Mouse (Mus musculus) B cell, adult 2 months (primary cell): ENCODE measurements around the gene Hnrnph3.

Experiments used
- DNase-seq, 2 experiments: peaks; one replicate each; pipeline ENCODE4 v3.0.0; 2022

Hnrnph3 gene

DNA sequence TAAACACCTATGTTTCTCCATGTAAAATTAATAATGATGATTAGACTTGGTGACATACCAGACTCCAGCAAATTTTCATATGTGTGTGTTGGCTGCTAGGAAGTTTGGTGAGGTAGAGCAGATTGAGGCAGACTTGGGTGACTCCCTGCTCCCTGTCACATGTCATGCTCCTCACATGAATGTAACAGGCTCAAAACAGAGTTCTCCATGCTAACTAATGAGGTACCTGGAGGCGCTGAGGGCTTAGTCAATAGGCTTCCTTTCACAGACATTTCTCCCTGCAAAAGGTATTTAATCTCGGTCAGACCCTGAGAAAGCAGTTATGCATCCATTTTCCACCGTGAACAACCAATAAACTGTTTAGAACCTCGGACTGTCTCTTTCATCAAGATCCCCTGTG lies 4.4 kb upstream of the Hnrnph3 start:
- DNase-seq: no peak

DNA sequence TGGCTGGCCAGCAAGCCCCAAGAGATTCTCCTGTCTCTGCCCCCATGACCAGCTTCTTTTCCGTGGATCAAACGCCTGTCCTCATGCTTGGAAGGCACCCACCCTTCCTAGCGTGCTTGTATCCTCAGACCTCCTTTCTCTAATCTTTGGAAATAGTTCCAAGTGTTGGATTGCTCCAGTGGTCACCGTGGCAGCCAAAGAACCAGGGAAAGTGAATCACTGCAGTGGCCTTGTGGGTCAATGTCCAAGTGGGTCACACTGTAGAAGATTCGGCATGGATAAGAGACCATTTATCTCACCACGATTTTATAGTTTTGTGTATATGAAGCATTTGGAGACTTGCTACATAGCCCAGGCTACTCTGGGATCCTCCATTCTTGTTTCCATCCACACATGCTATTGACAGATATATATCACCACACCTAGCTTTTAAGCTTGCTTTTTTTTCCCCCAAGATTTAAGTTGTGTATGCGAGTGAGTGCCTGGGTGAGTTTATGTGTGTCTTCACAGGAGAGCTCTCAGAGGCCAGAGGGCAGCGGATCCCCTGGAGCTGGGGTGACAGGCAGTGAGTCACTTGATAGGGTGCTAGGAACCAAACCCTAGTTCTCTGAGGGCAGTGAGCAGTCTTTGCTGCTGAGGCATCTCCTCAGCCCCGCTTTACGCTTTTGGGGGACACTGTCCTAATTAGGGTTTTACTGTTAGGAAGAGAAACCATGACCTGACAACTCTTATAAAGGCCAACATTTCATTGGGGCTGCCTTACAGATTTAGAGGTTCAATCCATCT lies 3.6 kb upstream of the Hnrnph3 start:
- no peak for DNase-seq

DNA sequence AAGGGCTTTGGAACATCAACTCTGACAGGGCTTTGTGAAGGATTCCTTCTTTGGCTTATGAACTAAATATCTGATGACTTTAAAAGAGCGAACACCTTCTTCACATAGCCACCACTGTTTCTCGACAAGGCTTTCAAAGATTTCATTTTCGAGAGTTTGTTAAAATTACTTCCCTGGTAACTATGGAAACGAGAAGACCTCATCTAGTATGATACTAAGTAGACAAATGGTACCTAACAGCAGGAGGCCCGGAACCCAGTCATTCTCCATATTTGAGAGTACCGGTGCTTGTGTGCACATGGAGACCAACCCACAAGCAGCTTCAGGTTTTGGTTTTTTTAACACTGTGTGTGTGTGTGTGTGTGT lies 2.8 kb upstream of the Hnrnph3 start:
- no peak for DNase-seq

DNA sequence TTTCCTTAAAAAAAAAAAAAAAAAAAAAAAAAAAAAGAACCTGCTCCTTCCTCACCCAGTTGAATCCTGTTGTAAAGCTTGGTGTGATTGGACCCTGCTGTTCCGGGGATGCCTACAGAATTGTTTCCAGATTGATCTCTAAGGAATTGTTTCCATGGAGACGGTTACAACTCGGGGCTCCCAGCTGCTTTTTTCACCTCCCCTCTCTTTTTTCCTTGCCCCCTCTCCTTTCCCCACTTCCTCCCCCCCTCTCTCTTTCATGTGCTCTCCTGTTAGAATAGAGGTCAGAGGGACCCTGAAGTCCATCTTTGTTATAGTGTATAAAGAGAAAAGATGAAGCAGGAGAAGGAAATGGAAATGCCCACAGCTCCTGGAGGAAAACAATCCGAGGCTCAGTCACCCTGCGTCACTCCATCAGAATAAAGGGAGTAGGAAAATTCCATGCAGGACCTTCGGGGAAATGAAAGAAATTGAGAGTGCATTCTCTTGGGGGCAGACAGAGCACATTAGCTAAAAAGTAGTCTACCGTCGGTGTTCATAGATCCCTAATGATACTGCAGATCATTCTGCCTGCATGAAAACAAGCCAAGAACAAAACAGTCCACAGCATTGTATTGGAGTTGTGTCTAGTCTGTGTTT lies 2.3 kb upstream of the Hnrnph3 start:
- DNase-seq: no peak

DNA sequence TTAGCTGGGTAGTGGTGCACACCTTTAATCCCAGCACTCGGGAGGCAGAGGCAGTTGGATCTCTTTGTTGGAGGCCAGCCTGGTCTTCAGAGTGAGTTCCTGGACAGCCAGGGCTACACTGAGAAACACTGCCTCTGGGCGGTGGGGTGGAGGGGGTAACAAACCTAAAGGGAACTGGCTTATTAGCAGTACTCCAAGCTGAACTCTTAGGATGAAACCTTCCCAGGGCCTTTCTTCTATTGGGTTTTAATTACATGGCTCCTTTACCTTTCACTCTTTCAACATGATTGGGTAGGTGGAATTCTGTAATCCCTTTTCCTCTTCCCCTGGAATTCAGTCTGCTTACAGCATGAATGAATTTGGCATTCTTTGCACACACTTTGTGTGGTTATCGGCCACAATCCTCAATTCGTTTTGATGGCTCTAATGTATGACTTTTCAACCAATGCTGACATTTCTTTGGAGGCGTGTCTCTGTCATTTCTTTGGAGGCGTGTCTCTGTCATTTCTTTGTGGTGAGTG lies 1.5 kb upstream of the Hnrnph3 start:
- DNase-seq: peak in 1 of 2 experiments; percentile 11

DNA sequence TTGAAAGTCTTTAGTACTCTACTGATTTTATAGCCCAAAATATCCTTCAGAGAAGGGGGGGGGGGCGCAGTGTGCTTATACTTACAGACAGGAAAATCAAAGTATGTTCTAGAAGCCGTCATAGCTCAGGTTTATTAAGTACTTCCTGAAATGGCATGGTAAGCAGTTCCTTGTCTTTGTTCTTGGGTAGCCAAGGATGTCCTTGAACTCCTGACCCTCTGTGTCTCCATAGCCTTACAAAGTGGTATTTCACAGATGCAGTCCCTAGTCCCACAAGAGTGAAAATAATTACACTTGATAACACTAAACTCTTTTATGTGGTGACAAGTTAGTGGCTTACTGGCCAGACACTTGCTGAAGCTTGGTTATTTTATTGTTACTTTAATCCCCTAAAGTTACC lies 999 bp upstream of the Hnrnph3 start:
- DNase-seq: peak; percentile 38 to 52

DNA sequence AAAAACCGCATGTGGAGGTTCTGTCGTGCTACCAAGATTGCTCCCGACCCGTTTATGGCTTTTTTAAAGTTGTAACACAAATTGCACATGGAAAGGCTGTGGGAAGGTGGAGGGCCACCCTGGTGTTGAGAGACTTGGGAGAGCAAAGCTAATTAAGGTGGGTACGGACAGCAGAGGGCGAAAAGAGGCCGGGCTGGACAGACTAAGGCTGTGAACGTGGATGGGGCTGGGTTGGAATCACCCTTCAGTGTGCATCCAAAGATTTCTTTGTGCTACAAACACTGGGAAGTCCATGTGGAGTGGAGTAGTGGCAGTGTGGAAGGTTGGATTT lies 528 bp upstream of the Hnrnph3 start:
- DNase-seq: peak in 1 of 2 experiments; percentile 60

DNA sequence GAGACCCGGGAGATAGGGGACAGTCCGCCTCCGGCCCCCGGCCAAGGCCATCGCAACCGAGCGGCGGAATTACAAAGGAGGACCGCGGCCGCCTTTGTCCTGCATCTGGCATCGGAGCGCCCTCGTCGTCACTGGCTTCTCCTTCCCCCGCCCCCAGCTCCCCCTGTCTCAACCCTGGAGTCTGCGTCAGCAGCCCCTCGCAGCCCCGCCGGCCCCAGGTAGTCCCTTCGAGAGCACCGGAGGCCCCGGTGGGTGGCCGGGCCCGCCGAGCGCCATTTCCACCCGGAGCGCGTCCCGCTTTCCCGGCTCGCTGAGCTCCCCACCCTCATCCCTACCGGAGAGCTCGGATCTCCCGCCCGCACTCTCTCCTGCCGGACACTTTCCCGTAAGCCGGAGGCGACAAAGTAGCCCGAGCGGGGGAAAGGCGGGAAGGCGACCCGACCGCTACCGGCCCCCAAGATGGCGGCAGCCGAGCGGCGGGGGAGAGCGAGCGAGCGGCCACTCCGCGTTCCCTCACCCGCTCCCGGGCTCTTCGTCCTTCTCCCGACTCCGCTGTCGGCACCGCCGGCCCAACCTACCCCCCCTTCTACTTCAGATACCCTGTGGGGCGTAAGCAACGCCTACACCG lies 782 bp downstream of the Hnrnph3 start:
- DNase-seq: peak; percentile 71 to 75

DNA sequence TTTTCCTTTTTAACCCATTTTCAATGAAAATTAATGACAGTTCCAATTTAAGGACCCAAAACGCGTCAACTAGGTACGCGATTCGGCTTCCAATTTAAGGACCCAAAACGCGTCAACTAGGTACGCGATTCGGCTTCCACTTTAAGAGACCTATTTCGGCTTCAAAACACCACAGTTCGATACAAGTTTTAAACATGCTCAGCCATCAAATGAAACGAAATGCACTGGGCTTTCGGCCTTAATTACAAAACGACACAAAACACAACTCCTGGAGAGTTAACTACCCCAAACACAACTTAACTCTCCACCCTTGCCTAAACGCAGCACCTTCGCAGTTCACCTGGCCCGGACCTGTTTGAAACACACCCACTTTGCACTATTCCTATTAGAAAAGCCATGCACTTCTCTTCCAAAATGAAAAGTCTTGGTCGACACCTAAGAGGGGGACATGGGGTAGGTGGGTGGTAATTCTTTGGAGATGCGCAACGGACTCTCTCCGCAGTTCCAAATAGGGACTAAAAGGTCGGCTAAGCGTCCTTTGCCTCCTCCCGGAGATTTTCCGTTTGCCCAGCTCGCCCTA lies 1.4 kb downstream of the Hnrnph3 start:
- DNase-seq: peak in 1 of 2 experiments; percentile 32

DNA sequence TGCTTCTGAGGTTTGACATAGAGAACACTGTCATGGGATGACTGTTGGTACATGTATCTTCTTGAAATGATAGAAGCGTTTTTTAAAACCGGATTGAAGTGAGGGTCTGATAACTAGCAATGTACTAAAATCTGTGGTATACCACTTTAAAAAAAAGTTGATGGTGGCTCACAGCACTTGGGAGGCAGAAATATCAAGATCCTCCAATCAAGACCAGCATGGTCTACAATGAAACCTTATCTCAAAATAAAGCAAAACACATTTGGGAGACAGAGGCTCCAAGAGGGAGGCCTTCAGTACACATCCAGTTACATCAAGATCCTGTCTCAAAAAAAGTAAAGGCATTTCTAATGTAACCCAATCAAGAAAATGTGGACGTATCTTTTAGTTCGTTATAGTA lies 2.3 kb downstream of the Hnrnph3 start:
- no peak for DNase-seq

DNA sequence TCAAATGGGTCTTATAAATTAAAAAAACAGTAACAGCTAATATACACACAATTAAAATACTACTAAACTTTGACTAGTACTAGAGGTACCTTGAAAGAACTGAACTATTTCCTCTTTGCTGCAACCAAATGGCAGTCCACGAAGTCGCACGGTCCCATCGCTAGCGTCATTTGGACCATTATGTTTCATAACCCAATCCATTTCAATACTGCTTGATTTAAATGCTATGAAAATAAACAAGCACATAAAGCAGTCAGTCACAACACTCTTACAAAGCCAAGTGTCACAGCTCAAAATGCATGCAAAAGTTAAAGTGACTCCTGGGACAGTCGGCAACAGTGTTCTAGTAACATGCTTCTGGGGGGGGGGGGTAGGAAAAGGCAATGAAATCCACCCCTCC lies 4.7 kb downstream of the Hnrnph3 start:
- DNase-seq: no peak

DNA sequence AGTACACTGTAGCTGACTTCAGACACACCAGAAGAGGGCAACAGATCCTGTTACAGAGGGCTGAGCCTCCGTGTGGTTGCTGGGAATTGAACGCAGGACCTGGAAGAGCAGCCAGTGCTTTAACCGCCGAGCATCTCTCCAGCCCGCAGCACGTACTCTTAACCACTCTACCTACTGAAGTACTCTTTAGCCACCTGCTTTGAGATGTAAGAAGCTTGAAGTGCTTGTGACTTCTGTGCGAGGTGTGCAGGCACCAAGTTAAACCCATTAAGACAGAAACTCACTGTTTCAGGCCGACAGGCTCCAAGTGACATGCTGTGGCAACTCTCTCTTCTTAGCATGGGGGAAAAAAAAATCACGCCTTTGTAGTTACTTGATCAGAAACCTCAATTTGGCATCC lies 9.8 kb downstream of the Hnrnph3 start:
- no peak for DNase-seq

DNA sequence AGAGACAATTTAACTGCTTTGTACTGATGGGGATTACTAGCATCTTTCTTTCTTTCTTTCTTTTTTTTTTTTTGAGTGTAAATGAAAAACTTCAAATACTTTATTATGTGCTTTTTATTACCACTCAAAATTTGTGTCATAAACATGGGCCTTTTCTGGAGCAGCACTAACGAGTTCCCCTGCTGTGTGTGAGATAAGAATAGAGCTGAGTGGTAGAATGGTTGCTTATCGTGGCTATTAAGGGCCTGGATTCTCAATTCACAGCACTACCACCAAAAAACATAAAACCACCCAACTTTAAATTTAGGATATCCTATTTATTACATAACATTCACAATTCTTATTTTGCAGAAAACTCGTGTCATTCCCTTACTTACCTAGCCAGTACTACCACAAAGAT lies 10.5 kb downstream of the Hnrnph3 start:
- no peak for DNase-seq

DNA sequence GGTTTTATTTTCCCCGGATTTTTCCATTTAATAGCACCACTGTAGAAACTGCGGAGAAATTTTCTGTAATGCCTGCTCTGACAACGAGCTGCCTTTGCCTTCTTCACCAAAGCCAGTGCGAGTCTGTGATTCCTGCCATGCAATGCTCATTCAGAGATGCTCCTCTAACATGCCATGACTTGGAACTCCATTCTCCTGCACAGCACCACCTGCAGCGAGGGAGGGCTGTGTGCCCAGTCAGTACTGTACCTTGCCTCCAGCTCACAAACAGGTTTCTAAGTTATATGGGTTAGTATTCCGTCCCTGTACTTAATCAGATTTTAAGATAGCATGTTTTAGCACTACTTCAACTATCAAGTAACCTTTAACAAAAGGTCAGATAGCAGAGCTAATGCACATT lies 12.5 kb downstream of the Hnrnph3 start:
- DNase-seq: no peak

DNA sequence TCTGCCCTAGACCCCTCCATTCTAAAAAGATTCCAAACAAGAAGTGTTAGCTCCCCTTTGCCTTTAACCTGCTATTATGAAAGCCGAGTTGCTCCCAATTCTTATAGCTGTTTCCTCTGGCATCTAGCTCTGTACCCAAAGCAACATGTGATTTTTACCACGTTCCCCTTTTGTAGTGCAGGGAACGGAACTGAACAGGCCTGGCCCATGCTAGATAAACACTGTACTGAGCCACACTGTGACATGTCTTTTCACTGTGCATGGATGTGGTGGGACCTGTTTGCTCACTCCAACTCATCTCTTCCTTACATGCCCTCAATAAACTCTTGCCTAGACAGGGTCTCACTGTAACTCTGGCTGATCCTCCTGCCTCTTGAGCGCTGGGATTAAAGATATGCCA lies 13.7 kb downstream of the Hnrnph3 start:
- no peak for DNase-seq

DNA sequence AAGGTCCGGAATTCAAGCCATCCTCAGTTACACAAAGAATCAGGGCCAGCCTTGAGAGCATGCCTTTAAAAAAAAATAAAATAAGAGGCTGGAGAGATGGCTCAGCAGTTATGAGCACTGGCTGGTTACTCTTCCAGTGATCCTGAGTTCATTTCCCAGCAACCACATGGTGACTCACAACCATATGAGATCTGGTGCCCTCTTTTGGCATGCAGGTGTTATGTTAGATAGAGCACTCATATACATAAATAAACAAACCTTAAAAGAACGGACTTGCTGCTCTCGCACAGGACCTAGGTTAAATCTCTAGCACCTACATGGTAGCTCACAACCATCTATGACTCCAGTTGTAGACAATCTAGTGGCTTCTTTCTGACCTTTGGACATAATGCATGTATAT lies 15.8 kb downstream of the Hnrnph3 start:
- no peak for DNase-seq

DNA sequence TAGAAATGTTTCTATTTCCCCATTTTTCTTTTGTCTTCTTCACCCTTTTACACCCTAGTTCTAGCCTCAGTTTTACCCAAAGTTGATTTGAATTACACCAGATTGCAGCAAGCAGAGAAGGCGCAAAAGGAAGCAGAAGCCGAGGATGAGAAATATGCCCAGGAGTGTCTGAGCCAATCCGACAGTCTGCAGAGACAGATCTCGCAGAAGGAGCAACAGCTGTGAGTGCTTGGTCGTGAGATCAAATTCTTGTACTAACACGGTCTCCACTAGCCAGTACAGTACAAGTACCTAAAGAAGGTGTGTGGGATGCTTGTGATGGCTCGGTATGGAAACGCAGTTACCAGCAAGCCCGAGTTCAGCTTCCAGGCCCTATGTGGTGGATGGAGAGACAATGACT lies 19.5 kb downstream of the Hnrnph3 start:
- DNase-seq: no peak

DNA sequence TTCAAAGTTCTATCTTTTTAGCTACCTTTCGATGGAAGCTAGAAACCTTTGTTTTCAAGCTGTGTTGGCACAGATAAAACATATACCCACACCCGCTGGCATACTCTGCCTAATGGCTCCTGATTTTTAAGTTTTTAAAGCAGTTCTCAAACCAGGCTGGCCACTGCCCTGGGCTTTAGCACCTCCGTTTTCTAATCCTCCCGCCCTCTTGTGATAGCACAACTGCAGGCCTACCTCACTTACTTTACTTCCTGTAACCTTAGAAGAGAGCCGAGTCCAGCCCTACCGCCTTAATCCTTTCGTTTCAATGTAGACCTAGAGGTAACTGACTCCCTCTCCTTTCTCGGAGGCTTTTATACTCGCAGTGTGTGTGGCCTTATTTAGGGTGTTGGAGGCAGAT lies 20.8 kb downstream of the Hnrnph3 start:
- no peak for DNase-seq

DNA sequence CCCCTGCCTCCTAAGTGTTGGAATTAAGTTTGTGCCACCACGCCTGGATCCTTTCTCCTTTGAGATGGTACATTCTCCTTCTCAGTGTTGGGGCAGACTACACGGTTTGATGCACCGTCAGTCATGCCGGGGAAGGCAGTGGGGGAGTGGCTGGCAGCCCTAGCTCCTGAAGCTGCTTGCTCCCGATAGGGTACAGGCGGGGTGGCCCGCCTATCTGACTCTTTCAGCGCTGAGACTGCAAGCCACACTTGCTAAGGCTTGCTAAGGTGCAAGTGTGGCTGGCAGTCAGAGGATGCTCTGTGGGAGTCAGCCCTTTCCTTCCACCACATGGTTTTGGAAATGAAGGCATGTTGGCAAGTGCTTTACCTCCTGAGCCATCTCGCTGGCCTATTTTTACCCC lies 23.4 kb downstream of the Hnrnph3 start:
- DNase-seq: no peak

DNA sequence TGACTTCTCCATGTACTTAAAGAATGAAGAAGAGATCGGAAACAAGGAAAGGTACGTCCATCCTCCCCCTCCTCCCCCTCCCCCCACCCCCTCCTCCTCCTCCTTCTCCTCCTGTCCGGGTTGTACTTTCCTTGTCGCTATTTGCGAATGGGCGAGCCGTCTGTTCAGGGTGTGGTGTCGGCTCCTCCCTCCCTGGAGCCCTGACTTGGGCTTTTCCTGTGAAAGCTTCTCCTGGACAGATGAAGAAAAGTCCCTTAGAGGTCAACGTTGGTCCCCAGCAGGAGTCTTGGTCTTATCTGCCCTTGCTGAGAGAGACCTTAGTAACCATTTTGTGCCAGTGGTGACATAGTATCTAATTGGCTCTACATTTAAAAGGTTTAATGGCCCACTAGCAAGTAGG lies 30.0 kb downstream of the Hnrnph3 start:
- DNase-seq: no peak

DNA sequence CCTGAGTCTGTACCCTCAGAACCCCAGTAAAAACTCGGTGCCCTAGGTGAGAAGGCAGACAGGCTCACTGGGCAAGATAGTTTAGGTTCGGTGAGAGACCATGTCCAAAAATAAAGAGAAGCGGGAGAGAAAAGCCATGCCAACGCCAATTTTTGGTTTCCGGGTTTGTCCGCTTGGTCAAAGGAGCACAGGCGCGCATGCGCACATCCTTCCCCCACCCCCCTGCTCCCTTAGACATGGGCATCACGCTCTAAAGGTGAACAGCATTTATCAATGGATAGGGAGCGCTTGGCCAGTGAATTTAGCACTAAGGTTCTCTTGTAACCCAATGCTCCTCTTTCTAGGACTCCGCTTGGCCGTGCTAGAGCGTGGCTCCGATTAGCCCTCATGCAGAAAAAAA lies 33.4 kb downstream of the Hnrnph3 start:
- no peak for DNase-seq

DNA sequence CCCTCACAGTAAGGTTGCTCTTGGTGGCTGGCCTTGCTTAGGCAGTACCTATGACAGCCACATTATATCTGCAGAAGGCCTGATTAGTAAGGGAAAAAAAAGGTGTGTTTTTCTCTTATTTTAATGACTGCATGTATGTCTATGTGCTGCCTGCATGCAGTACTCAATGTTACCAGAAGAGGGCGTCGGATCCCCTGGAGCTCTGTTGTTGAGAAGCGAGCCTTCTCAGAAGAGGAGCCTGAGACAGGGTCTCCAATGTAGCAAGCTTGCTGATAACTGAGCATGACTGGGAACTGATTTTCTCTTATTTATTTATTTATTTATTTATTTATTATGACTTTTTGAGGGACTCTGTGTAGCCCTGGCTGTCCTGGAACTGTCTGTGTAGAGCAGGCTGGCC lies 36.7 kb downstream of the Hnrnph3 start:
- DNase-seq: peak; percentile 70 to 71

DNA sequence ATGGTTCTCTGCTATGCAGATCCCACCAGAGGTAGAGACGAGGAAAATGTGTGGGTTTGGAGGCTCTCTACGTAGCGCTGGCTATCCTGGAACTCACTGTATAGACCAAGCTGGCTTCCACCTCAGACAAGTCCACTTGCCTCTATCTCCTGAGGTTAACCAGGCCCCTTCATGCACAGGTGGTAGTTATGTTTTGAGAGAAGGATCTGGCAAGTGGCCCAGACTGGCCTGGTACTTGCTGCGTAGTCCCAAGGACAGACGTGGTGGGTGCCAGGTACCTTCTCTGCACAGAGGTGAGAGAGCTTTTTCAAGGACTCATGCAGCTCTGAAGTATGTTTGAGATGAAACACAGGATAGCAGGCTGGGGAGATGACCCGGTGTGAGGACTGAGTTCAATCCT lies 39.5 kb downstream of the Hnrnph3 start:
- no peak for DNase-seq

DNA sequence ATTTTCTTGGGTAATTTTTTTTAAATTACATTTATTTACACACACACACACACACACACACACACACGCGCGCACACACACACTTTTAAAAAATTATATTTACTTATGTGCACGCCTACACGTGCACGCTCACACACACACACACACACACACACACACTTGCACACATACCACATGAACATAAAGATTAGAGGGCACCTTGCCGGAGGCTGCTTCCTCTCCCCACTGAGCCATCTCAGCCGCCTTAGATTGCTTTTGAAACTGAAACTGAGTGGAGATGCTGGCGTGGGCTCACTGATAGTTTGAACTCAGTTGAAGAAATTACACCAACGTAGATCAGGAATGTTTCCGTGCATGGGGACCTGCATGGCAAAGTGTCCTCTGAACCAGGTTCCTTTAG lies 39.9 kb downstream of the Hnrnph3 start:
- DNase-seq: peak; percentile 28 to 37
